Mouse (Mus musculus): ENCODE data around the gene Auts2.

DNA sequence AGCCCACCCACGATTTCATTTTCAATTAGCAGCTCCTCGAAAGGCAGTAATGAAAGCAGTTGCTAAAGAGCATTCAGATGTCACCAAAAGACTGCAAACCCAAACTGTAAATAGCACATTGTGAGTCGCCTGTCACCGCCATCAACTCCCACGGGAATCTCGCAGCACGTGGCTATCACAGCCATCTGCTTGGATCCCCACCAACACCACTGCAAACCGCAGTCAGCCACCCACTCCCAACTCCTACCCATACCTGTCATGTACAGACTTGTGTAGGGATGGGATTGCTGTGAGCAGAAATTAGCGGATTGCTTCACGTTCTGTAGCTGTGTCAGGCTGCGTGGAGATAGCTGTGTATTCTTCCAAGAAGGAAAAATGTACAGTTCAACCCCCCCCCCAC lies 293.6 kb downstream of the Auts2 start:
- TF ChIP-seq CTCF (IDR thresholded peaks at IDR 0.05; ENCODE audit: insufficient read depth, low read length) (no peak), POLR2A (IDR thresholded peaks at IDR 0.05; ENCODE audit: borderline replicate concordance, extremely low read depth, low read depth, low read length) (no peak)

Data from lung, adult 2 months (tissue).